In the genomic region with DNA sequence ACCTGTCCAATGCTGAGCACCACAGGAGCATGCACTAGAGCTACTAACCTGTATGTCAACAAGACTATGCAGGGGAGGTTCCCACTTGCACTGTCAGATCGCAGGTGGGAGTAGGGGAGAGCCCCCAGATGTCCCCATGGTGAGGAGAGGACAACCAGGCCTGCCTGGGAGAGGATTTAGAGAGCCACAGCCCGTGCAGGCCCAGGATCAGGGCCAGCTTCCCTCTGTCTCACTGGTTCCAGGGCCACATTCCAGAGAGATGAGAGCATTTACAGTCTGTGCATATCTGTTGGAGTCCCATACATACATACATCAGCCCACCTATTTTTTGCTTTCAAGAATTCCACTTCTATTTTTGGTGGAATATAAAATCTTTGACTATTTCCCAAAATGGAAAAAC, we compare ENCODE assay signal across 15 mouse cellular contexts. TPM values are rescaled to one million over a fixed set of nuclear protein-coding genes. Genes with fewer than 3 reads are reported as not detected.
A peak's percentile ranks its signal among the peaks of the same experiment; 100 is the strongest.
DNase-seq lines count a peak whose midpoint lies in the region; ATAC-seq and TF ChIP-seq lines count a peak whose summit lies in the region.
"Had no signal": no experiment of that assay in that cellular context is flagged by ENCODE, and none has a peak within 500 bp of the region (broad histone marks: within the 10 kb centered on the region; RNA-seq: fewer than 3 reads in every experiment).

No protein-coding gene starts in this region.

- intact Hi-C loops in heart, adult 2 months (cut with DNase I): no loop called here
- intact Hi-C loops in gastrocnemius, postnatal 14 days (cut with DNase I; ENCODE audit: low total_unique reads): no loop called here

- peak overlapping the region; percentile 45 for H3K27ac ChIP-seq in heart, embryonic 15.5 days
- H3K27ac ChIP-seq in heart, adult 2 months: no peak overlapping the region
- H3K27ac ChIP-seq: liver, embryonic 14.5 days; midbrain, embryonic 13.5 days had no signal

- DNase-seq in cerebellum, adult 9-11 months: peak; percentile 56
- no peak for DNase-seq in heart, adult 2 months
- DNase-seq in 3134 (ENCODE audit: extremely low read depth, insufficient read length, low spot score): peak; percentile 41
- DNase-seq in brain, adult 2 months (ENCODE audit: low read depth, low spot score): peak; percentile 34
- no peak for DNase-seq in gastrocnemius, postnatal 14 days
- no peak for DNase-seq in kidney, postnatal 10 days
- DNase-seq: kidney, postnatal 25 days; lung, postnatal 4 days; thymus, adult 18-20 months had no signal

- TF ChIP-seq CTCF in heart, adult 2 months (IDR thresholded peaks at IDR 0.05): no peak

- 19% methylated on average over 2 of the region's 2 CpGs for WGBS in heart, embryonic 15.5 days
- 27% methylated on average over 2 of the region's 2 CpGs for WGBS in heart, adult 2 months

- H3K4me3 ChIP-seq in heart, embryonic 15.5 days: no peak overlapping the region
- no peak overlapping the region for H3K4me3 ChIP-seq in heart, adult 2 months
- H3K4me3 ChIP-seq: midbrain, embryonic 13.5 days had no signal

- TF ChIP-seq EP300 in heart, adult 2 months (IDR thresholded peaks at IDR 0.05; ENCODE audit: insufficient read depth, low read depth, low read length): no peak

- H3K9me3 ChIP-seq in heart, embryonic 15.5 days (replicated peaks): no peaks in the 10 kb centered on the region
- H3K9me3 ChIP-seq: midbrain, embryonic 13.5 days had no signal

- TF ChIP-seq POLR2A in heart, adult 2 months (IDR thresholded peaks at IDR 0.05; ENCODE audit: insufficient read depth, low read depth, low read length): no peak

- H3K4me1 ChIP-seq in heart, embryonic 15.5 days (replicated peaks): peaks cover 20% of the 10 kb centered on the region
- H3K4me1 ChIP-seq in heart, adult 2 months (ENCODE audit: control insufficient read depth, insufficient read depth, low read length): peaks cover 2% of the 10 kb centered on the region; the same call in 1 of the 2 replicates
- H3K4me1 ChIP-seq: midbrain, embryonic 13.5 days had no signal

- ATAC-seq in cerebellum, adult (ENCODE audit: insufficient number of reproducible peaks, low FRiP score, low TSS enrichment): no peak
- peak; percentile 73; the same call in 1 of the 2 replicates for ATAC-seq in heart, embryonic 15.5 days (replicated peaks; ENCODE audit: insufficient number of reproducible peaks, insufficient read depth, low FRiP score, low read depth)
- ATAC-seq: CD4-positive, CD25-positive, alpha-beta regulatory T cell, adult 4 months; inflammation-experienced regulatory T-cells, adult 6 months; midbrain, embryonic 13.5 days had no signal

- no peak overlapping the region for H3K9ac ChIP-seq in heart, embryonic 15.5 days
- no peak overlapping the region for H3K9ac ChIP-seq in heart, adult 2 months (ENCODE audit: low read depth, low read length)
- H3K9ac ChIP-seq: liver, embryonic 14.5 days; midbrain, embryonic 13.5 days had no signal

- no peaks in the 10 kb centered on the region for H3K36me3 ChIP-seq in heart, embryonic 15.5 days
- no peaks in the 10 kb centered on the region for H3K36me3 ChIP-seq in heart, adult 2 months (ENCODE audit: control insufficient read depth, insufficient read depth, low read length)
- H3K36me3 ChIP-seq: midbrain, embryonic 13.5 days had no signal

- H3K79me2 ChIP-seq in heart, adult 2 months (replicated peaks; ENCODE audit: control insufficient read depth, insufficient read depth, low read length): no peaks in the 10 kb centered on the region

- H3K4me2 ChIP-seq in heart, embryonic 15.5 days: no peak overlapping the region
- H3K4me2 ChIP-seq: midbrain, embryonic 13.5 days had no signal

- H3K27me3 ChIP-seq in heart, embryonic 15.5 days: no peaks in the 10 kb centered on the region
- H3K27me3 ChIP-seq in heart, adult 2 months (ENCODE audit: control insufficient read depth, insufficient read depth, low read length): no peaks in the 10 kb centered on the region
- H3K27me3 ChIP-seq: midbrain, embryonic 13.5 days had no signal

RNA-seq across cellular contexts. Expression of a gene that starts 9.5 kb away (rescaled TPM):
- 14.0 and 14.8 TPM in 2 replicates for polyA plus RNA-seq in heart, embryonic 15.5 days (2015; fragmentation: Nextera tagmentation; extraction: Ambion mirVana)
- total RNA-seq in heart, adult 2 months (2021): 10 to 100 TPM; 17.1 to 17.2 TPM
- 11.4 and 17.2 TPM in 2 replicates for polyA plus RNA-seq in heart, adult 2 months (2012; rRNA removed)
- 10 to 100 TPM in 1 of 2 experiments, 1 to 10 TPM in 1; 6.3 to 12.5 TPM for total RNA-seq in gastrocnemius, postnatal 14 days (2021)

Comparison
In these comparisons a context has a peak if more than half of its experiments do, and no peak if none do; other contexts are left out.
1. DNase-seq: peak in cerebellum, adult 9-11 months (single experiment), 3134 (single experiment) and brain, adult 2 months (single experiment); none in heart, adult 2 months (0 of 2), gastrocnemius, postnatal 14 days (single experiment) and kidney, postnatal 10 days (single experiment).